Mouse (Mus musculus) skeletal muscle tissue, adult 2 months (tissue): ENCODE measurements around the gene Pask.
"Not testable (repeated sequence)": the region's sequence is repeated elsewhere in the genome, so short reads cannot be mapped to it uniquely, and the experiment has no call there.

ENCODE experiments used
- DNase-seq: peaks from one replicate; pipeline ENCODE4 v3.0.0-alpha.2; 2012; ENCODE audit warnings: low read depth, low spot score

Gene Pask

DNA sequence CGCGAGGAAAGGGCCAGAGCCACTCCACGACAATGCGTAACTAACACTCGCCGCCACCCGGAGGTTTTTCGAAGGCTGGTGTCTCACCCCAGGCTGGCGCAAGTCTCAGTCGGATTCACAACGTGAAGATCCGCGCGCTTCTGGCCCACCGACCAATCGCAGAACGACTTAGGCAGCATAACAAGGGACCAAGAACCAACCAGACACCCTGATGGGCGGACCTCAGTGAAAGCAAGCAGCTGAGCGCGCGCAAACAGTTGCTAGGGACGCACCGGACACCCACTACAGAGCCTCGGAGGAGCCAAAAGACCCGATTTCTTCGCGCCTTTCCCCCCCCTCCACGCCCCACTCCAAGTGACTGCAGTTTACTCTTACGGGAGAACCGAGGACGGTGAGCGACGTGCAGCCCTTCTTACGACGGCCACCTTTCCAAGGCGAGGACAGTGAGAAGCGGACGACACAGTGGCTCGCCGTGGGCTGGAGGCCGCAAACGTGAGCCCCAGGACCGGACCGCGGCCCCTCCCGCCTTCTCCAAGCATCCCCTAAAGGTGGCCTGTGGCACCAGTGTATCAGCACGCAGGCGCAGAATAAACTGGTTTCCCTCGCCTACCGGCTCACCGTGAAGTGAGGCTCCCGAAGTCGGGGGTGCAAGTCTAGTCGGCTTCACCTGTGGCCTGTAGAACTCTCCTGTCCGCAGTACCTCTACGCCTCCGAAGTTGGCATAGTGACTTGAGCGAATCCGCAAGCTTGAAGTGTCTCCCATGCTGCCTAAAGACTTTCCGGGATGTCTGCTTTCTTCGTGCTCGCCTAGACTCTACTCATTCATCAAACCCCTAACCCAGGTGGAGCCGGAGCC is at the start of gene Pask, which contains the start of gene Ppp1r7:
TSS of gene Pask (minus strand) at position 835 of the 856 bp plus-strand sequence.
TSS of gene Ppp1r7 (plus strand) at position 207 of the 856 bp plus-strand sequence.
- DNase-seq: peak; percentile 93

DNA sequence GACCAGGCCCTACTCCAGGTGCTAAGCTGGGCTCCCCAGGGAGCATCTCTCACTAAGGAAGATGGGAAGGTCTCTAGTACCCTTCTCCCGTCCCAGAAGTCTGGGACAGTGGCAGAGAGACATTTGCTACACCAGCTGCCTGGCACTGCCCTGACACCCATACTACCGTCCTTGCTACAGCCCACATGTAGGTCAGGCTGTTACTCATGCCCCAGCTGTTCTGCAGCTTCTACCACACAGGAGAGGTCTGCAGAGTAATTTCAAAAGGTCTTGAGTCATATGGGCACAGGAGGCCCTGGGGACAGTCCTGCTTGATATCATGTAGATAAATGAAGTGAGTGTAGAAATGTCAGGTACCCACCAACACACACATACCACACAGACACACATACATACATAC is 45.6 kb upstream of the Pask start:
- DNase-seq: no peak

DNA sequence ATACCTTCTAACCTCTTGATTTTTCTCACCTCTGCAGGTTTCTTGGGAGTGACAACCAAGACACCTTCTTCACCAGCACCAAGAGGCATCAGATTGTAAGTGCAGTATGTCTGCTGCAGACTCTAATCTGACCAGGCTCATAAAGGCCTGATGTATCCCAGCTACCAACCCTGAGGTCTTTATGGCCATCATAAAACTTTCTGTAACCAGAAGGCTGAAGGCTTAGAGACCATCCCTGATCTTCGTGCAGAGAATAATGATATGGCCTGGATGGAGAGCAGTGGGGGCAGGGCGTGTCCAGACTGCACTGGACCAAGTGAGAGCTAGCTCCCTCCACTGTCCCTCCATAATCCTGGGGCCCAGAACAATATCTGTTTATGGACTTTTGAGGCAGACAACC is 43.9 kb upstream of the Pask start:
- DNase-seq: no peak

DNA sequence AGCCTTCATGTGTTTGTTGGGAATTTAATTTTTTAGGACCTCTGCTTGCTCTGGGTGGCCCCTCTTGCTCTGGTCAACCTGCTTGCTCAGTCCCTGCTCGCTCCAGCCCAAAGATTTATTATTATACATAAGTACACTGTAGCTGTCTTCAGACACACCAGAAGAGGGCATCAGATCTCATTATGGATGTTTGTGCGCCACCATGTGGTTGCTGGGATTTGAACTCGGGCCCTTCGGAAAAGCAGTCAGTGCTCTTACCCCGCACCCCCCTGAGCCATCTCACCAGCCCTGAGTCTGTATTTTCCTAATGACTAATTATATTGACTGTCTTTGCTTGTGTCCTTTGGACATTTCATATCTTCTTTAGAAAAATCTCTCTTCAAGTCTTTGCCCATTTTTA is 35.8 kb upstream of the Pask start:
- DNase-seq: no peak

DNA sequence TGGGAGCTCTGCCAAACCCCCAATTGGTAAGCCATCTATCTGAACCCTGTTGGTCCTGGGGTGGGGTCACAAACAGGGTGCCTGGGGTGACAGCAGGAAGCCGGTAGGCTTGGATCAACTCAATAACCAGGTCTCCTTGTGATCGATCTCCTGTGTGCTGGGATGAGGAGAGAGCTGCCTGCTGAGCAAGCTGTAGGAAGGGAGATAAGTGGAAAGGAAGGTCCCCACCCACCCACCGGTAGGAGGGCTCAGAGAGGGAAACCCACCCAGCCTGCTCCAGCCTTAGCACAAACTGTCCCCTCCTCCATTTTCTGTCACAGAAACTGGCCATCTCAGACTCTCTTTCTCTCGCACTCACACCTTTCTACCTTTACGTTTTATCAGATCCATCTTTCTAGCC is 34.0 kb upstream of the Pask start:
- no peak for DNase-seq

DNA sequence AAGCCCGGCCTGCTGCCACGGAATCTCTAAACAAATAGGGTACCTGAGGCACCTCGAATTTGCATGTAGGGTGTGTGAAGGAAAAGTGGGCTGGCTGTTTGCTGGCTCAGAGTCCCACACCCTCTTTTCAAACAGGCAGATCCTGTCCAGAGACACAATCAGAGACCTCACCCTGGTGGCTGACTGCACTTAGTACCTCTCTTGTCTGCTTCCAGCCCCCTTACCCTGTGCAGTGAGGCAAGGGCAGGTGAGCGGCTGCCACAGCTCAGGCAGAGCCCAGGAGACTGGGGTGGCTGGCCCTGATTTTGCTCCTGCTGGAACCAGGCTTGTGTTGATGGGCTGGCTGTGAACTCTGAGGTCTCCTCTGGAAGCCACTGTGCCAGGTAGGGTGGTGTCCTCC is 30.4 kb upstream of the Pask start, which contains the start of gene Ano7:
TSS of gene Ano7 (plus strand) at position 266 of the 400 bp plus-strand sequence.
- no peak for DNase-seq

DNA sequence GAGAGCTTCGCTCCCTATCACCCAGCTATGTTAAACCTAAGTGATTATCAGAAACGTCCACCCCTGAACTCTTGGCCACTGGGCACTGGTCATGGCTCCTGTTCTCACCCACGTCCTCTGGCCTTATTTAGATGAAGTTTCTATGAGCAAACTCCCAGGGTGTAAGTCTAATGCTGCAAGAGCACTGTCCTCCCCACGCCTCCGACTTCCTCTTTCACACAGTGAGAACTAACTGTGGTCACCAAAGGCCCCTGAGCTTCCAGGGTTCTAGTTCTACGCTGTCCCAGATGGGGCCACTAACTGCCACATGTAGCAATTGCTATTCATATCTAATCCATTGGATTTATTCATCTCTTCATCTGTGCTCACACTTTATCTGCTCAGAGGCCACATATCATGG is 22.4 kb upstream of the Pask start:
- DNase-seq: no peak

DNA sequence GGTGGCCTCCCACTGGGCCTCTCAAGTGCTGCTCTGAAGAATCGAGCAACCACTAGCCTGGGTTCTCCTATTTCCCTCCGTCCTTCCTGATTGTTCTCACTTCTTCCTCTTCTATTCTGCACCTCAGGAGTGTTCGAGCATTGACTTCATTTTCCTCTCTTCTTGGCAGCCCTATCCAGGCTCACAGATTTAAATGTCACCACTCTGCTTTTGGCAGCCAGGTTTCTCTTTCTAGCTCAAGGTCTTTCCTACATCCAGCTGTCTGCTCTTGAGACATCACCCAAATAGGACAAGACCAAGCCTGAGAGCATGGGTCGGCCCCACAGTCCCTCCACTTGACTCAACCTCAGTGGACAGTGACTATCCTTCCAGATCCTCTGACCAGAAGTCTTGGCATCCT is 19.4 kb upstream of the Pask start:
- DNase-seq: no peak

DNA sequence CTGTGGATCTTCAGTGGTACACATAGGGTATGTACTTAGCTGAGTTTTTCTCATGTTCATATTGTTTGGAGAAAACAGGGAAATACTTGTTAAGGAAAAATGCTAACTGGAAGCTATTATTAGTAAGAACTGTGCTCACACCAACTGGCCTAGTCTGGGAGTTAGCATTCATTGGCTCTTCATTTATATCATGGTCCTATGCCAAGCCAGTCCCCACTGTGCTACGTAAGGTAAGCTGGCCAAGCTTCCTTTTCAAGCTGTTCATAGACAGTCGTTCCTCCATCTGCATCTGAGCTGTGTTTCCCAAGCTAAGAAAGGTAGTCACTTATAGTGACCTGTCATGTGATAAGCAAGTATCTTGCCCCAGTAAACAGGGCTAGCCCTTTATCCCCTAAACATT is 9.4 kb upstream of the Pask start:
- DNase-seq: no peak

DNA sequence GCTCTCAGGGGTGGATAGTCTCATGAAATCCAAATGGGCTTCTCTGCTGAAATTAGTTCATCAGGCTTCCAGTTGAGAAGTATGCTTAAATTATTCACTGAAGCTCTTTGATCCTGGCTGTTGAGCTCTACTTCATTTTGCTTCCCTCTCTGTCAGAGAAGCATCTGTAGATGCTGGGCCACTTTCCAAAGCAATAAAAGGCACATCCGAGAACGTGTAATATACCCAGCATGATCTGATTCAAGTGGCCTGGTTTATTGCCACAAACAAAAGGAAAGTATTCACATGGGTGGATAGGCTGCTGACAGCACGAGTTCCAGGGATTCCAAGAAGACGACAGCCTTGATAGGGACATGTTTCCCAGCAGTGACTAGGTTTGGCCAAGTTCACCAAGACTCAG is 6.4 kb upstream of the Pask start:
- no peak for DNase-seq

DNA sequence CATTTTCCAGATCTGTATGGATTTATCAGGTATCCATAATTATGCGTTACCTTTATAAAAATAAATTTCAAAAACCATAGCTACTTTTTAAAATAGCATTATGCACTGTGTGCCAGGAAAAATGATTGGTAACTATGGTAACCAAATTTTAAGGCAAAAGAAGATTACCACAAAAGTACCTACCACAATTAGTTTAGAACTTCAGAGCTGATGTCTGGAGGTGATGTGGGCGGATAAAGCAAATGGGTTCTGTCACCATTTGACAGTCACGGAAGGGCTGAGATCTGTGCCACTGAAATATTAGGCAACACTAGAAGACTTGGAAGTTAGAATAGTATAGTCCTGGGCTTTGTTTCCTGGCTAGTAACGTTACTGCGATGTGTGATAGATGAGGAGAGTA is 3.9 kb upstream of the Pask start:
- DNase-seq: no peak

DNA sequence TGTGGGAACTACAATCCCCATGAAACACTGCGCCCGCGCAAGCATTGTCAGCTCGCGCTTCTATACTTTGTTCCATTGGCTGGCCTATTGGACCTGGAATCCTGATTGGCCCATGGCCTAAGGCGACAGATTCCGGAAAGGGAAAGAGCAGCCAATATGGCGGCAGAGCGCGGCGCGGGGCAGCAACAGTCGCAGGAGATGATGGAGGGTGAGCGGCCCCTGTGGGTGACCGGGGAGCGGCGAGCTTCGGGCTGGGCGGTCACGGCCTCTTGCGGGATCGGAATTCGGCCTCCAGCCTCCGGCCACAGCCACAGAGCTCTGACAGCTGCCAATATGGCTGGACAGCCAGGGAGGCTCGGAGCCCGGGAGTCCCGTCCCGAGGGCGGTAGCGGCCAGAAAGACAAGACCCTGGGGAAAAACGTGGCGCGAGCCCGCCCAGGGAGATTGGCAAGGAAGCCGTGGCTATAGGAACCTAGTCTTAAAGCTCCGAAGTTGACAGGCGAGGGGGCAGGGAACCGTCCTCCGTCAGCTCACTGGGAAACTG is 294 bp upstream of the Pask start:
- DNase-seq: peak; percentile 91

DNA sequence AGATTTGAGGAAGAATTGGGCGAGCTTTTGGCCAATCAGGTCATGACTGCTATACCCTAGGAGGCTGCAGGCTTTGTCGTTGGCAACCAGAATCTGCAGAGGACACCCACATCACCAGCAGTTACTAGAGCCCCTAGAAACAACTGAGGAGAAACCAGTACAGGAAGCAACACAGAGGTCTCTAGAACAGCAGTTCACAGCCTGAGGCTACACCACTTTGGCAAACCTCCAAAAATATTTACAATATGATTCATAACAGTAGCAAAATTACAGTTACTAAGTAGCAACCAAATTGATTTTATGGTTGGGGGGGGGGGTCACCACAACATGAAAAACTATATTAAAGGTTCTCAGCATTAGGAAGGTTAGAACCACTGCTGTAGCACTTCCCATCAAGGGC is 8.7 kb downstream of the Pask start:
- no peak for DNase-seq

DNA sequence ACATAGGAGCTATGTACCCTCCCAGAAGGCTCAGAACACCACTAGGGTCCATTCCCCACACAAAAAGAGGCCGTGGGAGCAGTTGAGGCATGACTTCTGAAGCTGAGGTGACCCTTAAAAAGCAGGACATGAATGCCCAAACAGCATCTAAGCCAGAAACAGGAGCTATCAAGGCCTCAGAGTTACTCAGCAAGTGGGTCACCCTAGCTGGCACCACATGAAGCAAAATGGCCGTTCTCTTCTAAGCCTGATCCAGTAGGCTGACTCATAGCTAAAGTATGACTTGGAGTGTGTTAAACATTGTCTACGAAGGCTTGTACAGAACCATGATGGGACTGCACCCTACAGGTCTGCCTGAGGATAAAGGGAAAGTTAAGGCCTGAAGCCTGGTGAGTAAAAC is 16.8 kb downstream of the Pask start:
- no peak for DNase-seq

DNA sequence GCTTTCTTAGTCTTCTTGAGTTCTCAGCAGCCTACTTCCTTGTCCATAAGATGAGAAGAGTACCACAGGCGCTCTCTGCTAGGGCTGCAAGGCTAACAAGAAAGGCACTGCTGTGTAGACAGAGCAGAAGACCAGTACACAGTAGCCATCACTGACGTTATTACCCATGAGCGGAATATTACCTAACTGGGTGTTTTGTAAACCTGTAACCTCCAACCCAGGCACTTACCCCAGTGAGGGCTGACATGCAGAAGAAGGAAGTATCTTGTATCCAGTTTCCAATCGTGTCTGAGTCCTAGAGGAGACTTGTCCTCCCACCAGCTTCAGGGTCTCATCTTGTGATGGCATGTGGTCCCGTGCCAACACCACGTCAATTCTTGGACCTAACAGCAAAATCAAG is 19.3 kb downstream of the Pask start:
- no peak for DNase-seq

DNA sequence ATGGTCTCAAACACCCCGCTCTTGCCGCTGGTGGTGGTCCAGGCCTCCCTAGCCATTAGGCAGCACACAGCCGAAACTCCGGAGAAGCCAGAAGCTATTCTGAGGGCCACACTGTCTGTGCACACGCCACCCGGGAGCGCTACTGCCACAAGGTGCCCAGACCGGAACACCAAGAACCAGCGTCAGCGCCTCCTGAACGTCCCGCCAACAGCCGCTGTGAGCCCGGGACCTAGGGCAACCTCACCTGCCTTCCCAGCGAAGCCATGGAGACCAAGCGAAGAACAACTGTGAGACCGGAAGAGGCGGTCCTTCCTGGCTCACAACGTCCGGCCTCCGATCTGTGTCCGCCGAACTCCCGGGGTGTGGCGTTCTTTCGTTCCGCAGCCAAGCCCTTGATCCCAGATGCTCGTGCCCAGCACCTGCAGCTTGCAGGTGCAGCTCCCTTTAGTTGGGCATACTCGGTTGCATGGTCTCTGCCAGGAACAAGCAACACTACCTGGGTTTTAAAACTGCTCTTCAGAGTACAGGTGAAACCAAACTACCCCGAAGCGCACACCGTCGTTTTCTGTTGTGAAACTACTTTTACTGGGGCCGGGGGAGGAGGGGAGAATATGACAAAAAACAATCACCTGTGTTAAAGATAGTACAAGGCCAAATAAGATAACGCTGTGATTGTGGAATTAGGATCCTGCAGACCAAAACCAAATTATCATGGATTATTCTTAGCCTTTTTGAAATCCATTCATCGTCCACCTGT is 37.5 kb downstream of the Pask start, which contains the start of gene Mterf4:
TSS of gene Mterf4 (minus strand) at position 335 of the 757 bp plus-strand sequence.
- peak; percentile 61 for DNase-seq

DNA sequence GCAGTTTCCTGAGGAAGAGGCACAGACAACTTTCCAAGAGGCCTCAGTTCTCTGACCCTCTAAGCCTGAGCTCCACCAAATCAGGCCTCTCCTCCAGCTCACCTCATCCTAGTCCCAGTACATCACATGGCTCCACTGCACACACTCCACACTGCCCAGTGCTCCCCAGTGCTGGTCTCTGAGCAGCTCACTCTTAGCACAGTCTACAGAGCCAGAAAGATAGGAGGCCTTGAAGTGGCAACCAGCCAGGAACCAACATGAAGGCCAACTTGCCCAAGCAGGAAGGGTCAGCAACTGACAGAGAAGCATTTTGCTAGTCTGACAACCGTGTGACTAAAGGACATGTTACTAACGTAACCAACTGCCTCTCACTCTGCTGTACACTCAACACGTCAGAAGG is 42.7 kb downstream of the Pask start:
- DNase-seq: no peak

DNA sequence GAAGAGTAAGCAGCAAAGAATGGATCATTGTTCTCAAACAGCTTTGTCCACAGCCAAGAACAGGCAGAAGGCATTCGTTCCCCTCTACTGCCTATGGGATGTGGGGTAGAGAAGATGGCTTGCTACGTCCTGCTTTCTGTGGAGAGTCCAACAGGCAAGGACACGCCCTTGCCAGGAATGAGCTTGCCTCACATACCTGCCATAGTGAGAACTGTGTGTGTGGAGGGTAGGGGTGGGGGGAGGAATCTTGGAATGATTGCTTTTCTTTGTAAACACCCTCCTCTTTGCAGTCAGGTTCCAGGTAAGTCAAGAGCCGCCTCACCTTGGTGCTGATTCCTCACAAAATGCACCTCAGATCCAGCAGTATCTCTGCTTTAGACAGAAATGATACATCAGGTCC is 43.5 kb downstream of the Pask start:
- no peak for DNase-seq

DNA sequence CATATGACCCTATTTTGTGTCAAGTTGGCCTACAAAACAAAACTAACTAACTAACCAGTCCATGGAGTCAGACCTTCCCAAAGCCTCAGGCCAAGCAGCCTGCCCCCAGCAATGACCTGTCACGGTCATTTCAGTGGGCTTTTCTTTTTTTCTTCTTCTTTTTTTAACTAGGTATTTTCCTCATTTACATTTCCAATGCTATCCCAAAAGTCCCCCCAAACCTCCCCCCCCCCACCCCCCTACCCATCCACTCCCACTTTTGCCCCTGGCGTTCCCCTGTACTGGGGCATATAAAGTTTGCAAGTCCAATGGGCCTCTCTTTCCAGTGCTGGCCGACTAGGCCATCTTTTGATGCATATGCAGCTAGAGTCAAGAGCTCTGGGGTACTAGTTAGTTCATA is 48.8 kb downstream of the Pask start:
- not testable (repeated sequence) for DNase-seq

DNA sequence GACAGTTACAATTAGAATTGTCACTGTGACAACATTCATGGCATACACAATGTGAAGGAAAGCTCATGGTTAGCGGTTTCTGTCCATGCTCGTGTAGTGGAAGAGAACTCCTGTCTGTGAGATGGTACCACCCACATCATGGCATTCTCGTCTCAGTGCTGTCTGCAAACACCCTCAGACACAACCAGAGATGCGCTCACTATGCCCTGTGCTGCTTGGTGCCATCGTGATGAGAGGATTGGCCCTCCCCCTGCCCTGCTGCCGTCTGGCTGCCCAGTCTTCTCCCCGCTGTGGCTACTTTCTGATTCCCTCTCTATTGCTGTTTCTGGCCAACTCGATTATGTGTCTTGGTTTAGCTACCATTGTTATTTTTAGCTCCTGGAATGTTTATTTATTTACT is 51.3 kb downstream of the Pask start:
- no peak for DNase-seq

DNA sequence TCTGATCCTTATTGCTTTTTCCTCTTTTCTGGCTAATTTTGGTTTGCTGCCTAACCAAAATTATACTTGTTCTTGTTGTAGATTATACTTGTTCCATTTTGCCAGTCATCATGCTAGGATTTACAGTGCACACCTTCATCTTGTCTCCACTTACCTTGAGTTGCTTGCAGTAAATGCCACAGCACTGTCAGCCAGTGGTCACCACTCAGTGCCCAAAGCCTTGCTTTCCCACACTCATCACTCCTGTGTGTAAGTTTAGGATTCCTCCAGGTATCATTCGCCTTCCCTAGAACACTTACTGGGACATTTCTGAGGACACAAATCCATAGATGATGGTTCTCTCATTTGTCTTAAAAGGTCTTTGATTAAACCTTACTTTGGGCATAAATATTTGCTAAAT is 51.7 kb downstream of the Pask start:
- no peak for DNase-seq

DNA sequence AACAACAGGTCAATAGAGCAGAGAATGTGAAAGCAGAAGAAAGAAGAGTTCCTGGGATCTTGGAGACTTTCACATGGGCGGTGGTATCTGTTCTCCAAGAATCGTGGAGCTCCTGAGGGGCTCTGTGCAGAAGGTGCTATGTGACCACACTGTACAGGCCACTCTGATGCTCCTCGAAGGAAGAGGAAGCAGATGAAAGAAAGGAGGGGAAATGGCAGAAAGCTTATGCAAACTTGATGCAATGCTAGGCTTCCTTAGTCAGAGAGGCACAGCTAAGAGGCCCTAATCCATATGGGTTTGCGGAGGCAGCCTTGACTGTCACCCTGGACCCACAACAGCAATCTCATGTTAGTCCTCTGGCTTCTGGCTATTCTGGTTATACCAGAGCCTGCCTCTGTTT is 52.3 kb downstream of the Pask start:
- no peak for DNase-seq
